Mouse (Mus musculus): Measurements from ENCODE around the gene Gm49368. TPM values are rescaled to one million over a fixed set of nuclear protein-coding genes. Genes with fewer than 3 reads are reported as not detected.

The Gm49368 gene
- total and polyA plus RNA-seq, 3 experiments: not detected

GRCm38 (mm10) chr7:128050739-128051138 is 11.7 kb upstream of the Gm49368 start:
- Histone ChIP-seq H3K27me3 (ENCODE audit: control insufficient read depth in 1 of 2, insufficient read depth in 2 of 2, low read length in 2 of 2) (peaks cover 0 to 3% of the 10 kb centered on the region in 2 experiments; a peak in 2 of 4 replicates), H3K27ac (ENCODE audit: control insufficient read depth, low read depth, low read length) (no peak overlapping the region), H3K4me1 (ENCODE audit: control insufficient read depth in 1 of 2, insufficient read depth in 2 of 2, low read length in 2 of 2) (peaks cover 14 to 29% of the 10 kb centered on the region in 2 experiments), H3K79me2 (ENCODE audit: control insufficient read depth, insufficient read depth, low read length, poor library complexity) (no peaks in the 10 kb centered on the region), H3K9ac (ENCODE audit: control insufficient read depth, low read depth, low read length, poor library complexity, severe bottlenecking) (no peak overlapping the region), H3K9me3 (replicated peaks; ENCODE audit: insufficient read depth, low read length) (no peaks in the 10 kb centered on the region), H3K4me3 (ENCODE audit: control insufficient read depth in 1 of 2, insufficient read depth in 1 of 2, low read depth in 2 of 2, low read length in 2 of 2) (no peak overlapping the region), H3K36me3 (ENCODE audit: control insufficient read depth in 1 of 2, insufficient read depth in 2 of 2, low read length in 2 of 2) (peaks cover 0 to 28% of the 10 kb centered on the region in 2 experiments; a peak in 2 of 4 replicates)
- no peak for TF ChIP-seq POLR2AphosphoS5 (IDR thresholded peaks at IDR 0.05; ENCODE audit: borderline replicate concordance, low read depth, low read length)
- no peak for TF ChIP-seq ZKSCAN1 (IDR thresholded peaks at IDR 0.05; ENCODE audit: low read depth, low read length)
- TF ChIP-seq RCOR1 (IDR thresholded peaks at IDR 0.05; ENCODE audit: low read depth, low read length): no peak
- TF ChIP-seq EP300 (IDR thresholded peaks at IDR 0.05; ENCODE audit: low read depth in 1 of 2, low read length in 2 of 2): no peak
- TF ChIP-seq MYC (IDR thresholded peaks at IDR 0.05; ENCODE audit: low read depth, low read length): 0 out of 2 replicates have a peak, but pooled peaks have one; percentile 35
- peak; percentile 14; the same call in 1 of the 2 replicates for TF ChIP-seq ETS1 (IDR thresholded peaks at IDR 0.05; ENCODE audit: low read depth, low read length)
- TF ChIP-seq MAZ (IDR thresholded peaks at IDR 0.05; ENCODE audit: low read depth, low read length): no peak
- no peak for TF ChIP-seq JUND (IDR thresholded peaks at IDR 0.05; ENCODE audit: low read depth, low read length)
- peak; percentile 38 for DNase-seq (ENCODE audit: low read depth, low spot score)

- Histone ChIP-seq H3K4me1 (ENCODE audit: control insufficient read depth in 1 of 2, insufficient read depth in 2 of 2, low read length in 2 of 2) (peaks cover 9 to 22% of the 10 kb centered on the region in 2 experiments), H3K9me3 (replicated peaks; ENCODE audit: insufficient read depth, low read length) (no peaks in the 10 kb centered on the region), H3K9ac (ENCODE audit: control insufficient read depth, low read depth, low read length, poor library complexity, severe bottlenecking) (no peak overlapping the region), H3K36me3 (ENCODE audit: control insufficient read depth in 1 of 2, insufficient read depth in 2 of 2, low read length in 2 of 2) (peaks cover 0 to 24% of the 10 kb centered on the region in 2 experiments; a peak in 2 of 4 replicates), H3K79me2 (ENCODE audit: control insufficient read depth, insufficient read depth, low read length, poor library complexity) (no peaks in the 10 kb centered on the region), H3K27ac (ENCODE audit: control insufficient read depth, low read depth, low read length) (no peak overlapping the region), H3K4me3 (ENCODE audit: control insufficient read depth in 1 of 2, insufficient read depth in 1 of 2, low read depth in 2 of 2, low read length in 2 of 2) (no peak overlapping the region), H3K27me3 (ENCODE audit: control insufficient read depth in 1 of 2, insufficient read depth in 2 of 2, low read length in 2 of 2) (peaks cover 4 to 8% of the 10 kb centered on the region in 2 experiments; a peak in 3 of 4 replicates)
- no peak for DNase-seq (ENCODE audit: low read depth, low spot score)
- TF ChIP-seq KAT2A (conservative IDR thresholded peaks at IDR 0.05; ENCODE audit: low read depth, low read length) (no peak), ZKSCAN1 (IDR thresholded peaks at IDR 0.05; ENCODE audit: low read depth, low read length) (no peak), POLR2A (IDR thresholded peaks at IDR 0.05; ENCODE audit: control insufficient read depth in 1 of 2, insufficient read depth in 1 of 2, low read depth in 1 of 2, low read length in 2 of 2, poor library complexity in 1 of 2) (no peak)
These were observed 9.4 kb upstream of the Gm49368 start for GRCm38 (mm10) chr7:128053061-128053460.

DNA sequence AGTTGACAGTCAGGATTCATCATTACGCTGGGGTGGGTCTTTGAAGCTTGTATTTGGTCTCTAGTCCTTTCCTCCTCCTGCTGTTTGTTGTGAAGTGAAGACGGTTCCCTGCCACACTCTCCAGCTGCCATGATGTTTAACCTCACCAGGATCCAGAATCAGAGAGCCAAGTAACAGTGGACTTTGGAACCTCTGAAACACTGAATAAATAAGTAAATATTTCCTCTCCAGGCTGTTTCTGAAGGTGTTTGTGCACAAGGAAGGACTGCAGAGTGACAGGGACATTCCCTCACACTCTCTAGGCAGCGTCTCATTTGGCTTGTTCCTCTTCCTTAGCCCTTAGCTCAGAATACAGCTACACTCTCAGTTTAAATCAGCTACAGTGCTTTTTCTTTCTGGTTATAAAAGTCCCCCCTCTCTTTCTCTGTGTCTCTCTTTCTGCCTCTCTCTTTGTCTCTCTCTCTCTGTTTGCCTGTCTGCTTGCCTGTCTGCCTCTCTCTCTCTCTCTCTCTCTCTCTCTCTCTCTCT is 5.5 kb upstream of the Gm49368 start:
- Histone ChIP-seq H3K9me3 (replicated peaks; ENCODE audit: insufficient read depth, low read length) (no peaks in the 10 kb centered on the region), H3K27me3 (ENCODE audit: control insufficient read depth in 1 of 2, insufficient read depth in 2 of 2, low read length in 2 of 2) (peaks cover 4 to 8% of the 10 kb centered on the region in 2 experiments; a peak in 3 of 4 replicates), H3K9ac (ENCODE audit: control insufficient read depth, low read depth, low read length, poor library complexity, severe bottlenecking) (no peak overlapping the region), H3K27ac (ENCODE audit: control insufficient read depth, low read depth, low read length) (no peak overlapping the region), H3K79me2 (ENCODE audit: control insufficient read depth, insufficient read depth, low read length, poor library complexity) (no peaks in the 10 kb centered on the region), H3K36me3 (ENCODE audit: control insufficient read depth in 1 of 2, insufficient read depth in 2 of 2, low read length in 2 of 2) (no peaks in the 10 kb centered on the region), H3K4me1 (ENCODE audit: control insufficient read depth in 1 of 2, insufficient read depth in 2 of 2, low read length in 2 of 2) (no peaks in the 10 kb centered on the region), H3K4me3 (ENCODE audit: control insufficient read depth in 1 of 2, insufficient read depth in 1 of 2, low read depth in 2 of 2, low read length in 2 of 2) (no peak overlapping the region)
- no peak for DNase-seq (ENCODE audit: low read depth, low spot score)
- no peak for TF ChIP-seq SMC3 (IDR thresholded peaks at IDR 0.05; ENCODE audit: low read depth, low read length)
